Mouse (Mus musculus): ENCODE data around the gene Syne4. TPM values are rescaled to one million over a fixed set of nuclear protein-coding genes. Genes with fewer than 3 reads are reported as not detected.

Gene Syne4
- polyA plus RNA-seq, 1 experiment from 2014 or later = 16.6 TPM

GRCm38 (mm10) chr7:30286701-30287410 lies 27.8 kb upstream of the Syne4 start:
- ATAC-seq (replicated peaks) = no peak
- H3K4me2 ChIP-seq = no peak overlapping the region

DNA sequence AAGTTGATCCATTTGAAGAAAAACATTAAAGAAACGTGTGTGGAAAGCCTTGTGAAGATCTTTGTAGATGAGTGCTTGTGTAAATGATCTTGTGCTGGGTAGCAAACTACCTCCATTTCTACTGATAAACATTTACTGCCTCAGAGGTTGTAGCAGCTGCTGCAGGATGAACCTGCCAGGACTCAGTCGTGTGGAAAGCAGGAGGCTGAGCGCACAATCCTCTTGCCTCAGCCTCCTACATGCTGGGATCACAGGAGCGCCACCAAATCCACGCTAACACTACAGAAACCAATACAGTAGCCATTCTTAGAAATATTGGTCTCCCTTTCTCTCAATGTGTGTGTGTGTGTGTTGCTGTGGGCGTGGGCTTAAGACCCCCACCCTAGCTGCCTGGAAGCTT lies 26.6 kb upstream of the Syne4 start:
- no peak overlapping the region for H3K4me2 ChIP-seq
- no peak overlapping the region for H3K9ac ChIP-seq
- peaks cover 16% of the 10 kb centered on the region for H3K4me1 ChIP-seq
- no peak overlapping the region for H3K4me3 ChIP-seq
- WGBS = 62% methylated on average over 6 of the region's 6 CpGs
- ATAC-seq (replicated peaks) = no peak
- no peaks in the 10 kb centered on the region for H3K36me3 ChIP-seq (replicated peaks)
- H3K27me3 ChIP-seq (replicated peaks) = no peaks in the 10 kb centered on the region
- H3K27ac ChIP-seq = no peak overlapping the region
- H3K9me3 ChIP-seq = no peaks in the 10 kb centered on the region

More at GRCm38 (mm10) chr7:30286701-30287410, 27.8 kb upstream of the Syne4 start:
- Histone ChIP-seq H3K27ac (no peak overlapping the region), H3K4me1 (peaks cover 6% of the 10 kb centered on the region; the same call in 1 of the 2 replicates), H3K4me3 (no peak overlapping the region), H3K9me3 (no peaks in the 10 kb centered on the region), H3K36me3 (replicated peaks) (no peaks in the 10 kb centered on the region), H3K9ac (no peak overlapping the region), H3K27me3 (replicated peaks) (no peaks in the 10 kb centered on the region)
- WGBS = 60% methylated on average over 8 of the region's 8 CpGs

DNA sequence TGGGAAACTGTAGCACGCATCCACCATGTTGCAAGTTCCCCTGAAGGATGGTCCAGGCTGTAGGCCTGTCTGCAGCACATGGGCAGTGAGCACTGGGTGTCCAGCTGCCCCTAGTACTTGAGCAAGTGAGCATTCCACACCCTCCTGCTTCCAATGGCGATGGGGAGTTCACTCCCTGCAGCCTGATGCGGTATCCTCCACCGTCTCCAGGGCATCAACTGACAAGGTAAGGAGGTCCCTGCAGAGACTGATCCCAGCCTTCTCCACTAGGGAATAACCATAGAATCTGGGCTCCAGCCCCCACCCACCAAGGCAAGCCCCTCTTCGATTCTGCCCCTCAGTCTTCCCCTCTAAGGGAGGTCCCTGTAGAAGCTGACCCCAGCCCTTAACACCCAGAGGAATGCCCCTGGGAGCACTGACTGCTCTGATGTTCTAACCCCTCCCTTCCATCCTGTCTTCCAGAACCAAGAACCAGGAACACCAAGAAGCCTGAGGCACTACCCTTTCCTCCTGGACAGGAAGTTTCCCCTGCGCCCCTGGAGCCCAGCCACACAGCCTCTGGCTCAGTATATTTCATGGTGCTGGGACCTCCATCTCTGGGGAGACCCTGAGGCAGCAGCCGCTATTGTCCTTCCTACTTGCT lies 25.4 kb upstream of the Syne4 start:
- no peak overlapping the region for H3K4me3 ChIP-seq
- no peaks in the 10 kb centered on the region for H3K9me3 ChIP-seq
- 71% methylated on average over 7 of the region's 7 CpGs for WGBS
- no peaks in the 10 kb centered on the region for H3K27me3 ChIP-seq (replicated peaks)
- no peak overlapping the region for H3K9ac ChIP-seq
- no peak overlapping the region for H3K4me2 ChIP-seq
- H3K4me1 ChIP-seq = peaks cover 26% of the 10 kb centered on the region
- H3K27ac ChIP-seq = no peak overlapping the region
- no peak for ATAC-seq (replicated peaks)
- H3K36me3 ChIP-seq (replicated peaks) = no peaks in the 10 kb centered on the region

DNA sequence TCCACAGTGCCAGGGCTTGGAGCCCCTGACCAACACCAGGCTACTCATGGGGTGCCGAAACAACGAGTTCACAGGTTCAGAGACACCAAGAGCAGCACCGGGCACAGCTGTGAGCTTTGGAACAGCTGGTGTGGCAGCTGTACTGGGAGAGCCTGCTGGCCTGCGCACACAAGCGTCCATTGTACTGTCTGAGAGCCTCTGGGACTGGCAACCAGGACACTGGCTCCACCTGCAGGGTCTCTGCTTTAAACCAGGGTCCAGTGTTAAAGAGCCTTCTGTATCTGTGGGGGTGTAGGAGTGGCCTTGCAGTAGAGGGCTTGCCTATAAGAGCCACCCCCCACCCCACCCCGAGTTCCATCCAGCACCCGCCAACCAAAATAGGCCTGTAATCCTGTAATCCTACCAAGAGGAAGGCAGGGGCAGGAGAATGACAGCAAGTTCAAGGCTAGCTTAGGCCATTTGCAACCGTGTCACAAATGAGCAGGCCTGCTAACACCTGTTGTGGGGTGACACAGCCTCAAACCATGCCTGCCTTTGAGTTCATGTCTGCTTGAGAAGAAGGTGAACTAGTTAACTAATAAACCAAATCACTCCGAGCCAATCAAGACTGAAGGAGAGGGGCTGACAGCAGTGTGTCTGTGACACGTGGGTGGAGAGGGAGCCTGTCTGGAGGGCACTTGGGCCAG lies 24.8 kb upstream of the Syne4 start:
- Histone ChIP-seq H3K36me3 (replicated peaks) (peaks cover under 1% of the 10 kb centered on the region; the same call in 1 of the 2 replicates), H3K4me1 (peaks cover 32% of the 10 kb centered on the region), H3K9ac (no peak overlapping the region), H3K4me2 (no peak overlapping the region), H3K27ac (no peak overlapping the region), H3K4me3 (no peak overlapping the region), H3K9me3 (no peaks in the 10 kb centered on the region), H3K27me3 (replicated peaks) (no peaks in the 10 kb centered on the region)
- ATAC-seq (replicated peaks) = no peak
- WGBS = 49% methylated on average over 10 of the region's 10 CpGs

DNA sequence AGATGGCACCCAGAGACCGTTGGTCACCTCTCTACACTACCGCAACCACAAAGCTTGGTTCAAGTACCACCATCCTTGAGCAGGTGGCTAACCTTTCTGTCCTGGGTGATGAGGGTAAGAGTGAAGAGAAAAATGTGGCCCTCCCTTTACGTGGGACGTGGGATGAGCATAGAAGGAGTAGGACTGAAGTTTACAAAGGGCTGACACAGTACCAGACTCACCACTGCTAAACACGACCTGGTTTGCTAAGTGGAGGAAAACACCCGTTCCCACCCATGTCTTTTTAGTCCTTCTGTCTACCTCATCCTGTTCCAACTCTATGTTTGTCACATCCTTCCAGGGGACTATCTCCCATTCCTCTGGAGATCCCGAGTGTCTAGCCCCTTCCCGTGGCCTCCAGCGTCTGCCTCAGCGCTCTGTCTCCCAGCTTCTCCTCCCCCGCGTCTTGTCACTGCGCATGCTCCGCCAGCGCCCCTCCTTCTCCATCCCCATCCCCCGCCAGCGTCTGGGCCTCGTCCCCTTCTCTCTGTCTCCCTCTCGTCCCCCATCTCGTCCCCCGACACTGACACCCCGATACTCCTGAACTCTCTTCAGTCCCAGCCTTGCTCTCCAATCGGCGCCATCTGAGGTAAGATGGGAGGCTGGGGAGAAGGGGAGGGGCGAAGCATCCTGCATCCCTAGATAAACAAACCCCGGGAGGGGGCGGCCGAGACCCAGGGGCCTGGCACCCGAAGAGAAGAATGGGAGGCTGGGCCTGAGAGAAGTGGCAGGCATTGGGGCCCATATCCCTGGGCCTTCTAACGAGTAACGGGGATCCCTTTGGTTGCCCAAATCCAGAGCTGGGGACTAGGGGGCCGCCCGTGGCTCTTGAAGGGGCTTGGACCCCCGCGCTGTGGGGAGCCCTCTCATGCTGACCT lies 23.1 kb upstream of the Syne4 start, which contains the start of gene Clip3:
Gene Clip3 (plus strand): TSS at position 514 of the 917 bp plus-strand sequence.
- peak within 1 kb of the TSS; percentile 85 for H3K27ac ChIP-seq
- H3K4me2 ChIP-seq = peak within 1 kb of the TSS; percentile 81
- WGBS = 6% methylated on average over 35 of the region's 35 CpGs
- H3K27me3 ChIP-seq (replicated peaks) = no peaks in the 10 kb centered on the region
- H3K4me3 ChIP-seq = peak within 1 kb of the TSS; percentile 74
- no peaks in the 10 kb centered on the region for H3K9me3 ChIP-seq
- peaks cover 10% of the 10 kb centered on the region for H3K36me3 ChIP-seq (replicated peaks)
- H3K9ac ChIP-seq = peak within 1 kb of the TSS; percentile 97
- ATAC-seq (replicated peaks) = peak; percentile 77
- H3K4me1 ChIP-seq = peaks cover 38% of the 10 kb centered on the region

DNA sequence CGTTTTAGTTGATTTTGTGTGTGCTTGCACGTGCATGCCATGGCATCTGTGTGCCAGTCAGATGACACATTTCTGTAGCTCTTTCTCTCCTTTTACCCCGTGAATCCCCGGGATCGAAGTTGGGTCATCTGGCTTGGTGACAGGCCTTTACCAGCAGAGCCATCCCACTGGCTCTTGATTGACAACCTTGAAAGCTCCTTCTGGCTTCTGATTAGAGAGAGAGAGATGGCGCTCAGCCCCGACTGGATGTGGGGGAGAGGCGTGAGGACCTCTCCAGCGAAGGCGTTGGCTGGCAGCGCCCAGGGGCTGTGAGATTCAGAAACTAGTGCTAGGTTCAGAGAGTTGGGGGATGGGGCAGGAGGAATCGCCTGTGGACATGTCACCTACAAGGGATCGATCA lies 20.8 kb upstream of the Syne4 start:
- Histone ChIP-seq H3K27ac (no peak overlapping the region), H3K9me3 (no peaks in the 10 kb centered on the region), H3K4me2 (0 out of 2 replicates have a peak overlapping the region, but pooled peaks have one; percentile 8), H3K9ac (0 out of 2 replicates have a peak overlapping the region, but pooled peaks have one; percentile 1), H3K36me3 (replicated peaks) (peaks cover 31% of the 10 kb centered on the region), H3K27me3 (replicated peaks) (no peaks in the 10 kb centered on the region), H3K4me3 (no peak overlapping the region), H3K4me1 (peaks cover 38% of the 10 kb centered on the region)
- no peak for ATAC-seq (replicated peaks)
- 72% methylated on average over 13 of the region's 13 CpGs for WGBS

- Histone ChIP-seq H3K9me3 (no peaks in the 10 kb centered on the region), H3K4me1 (peaks cover 38% of the 10 kb centered on the region), H3K36me3 (replicated peaks) (peaks cover 36% of the 10 kb centered on the region), H3K4me2 (no peak overlapping the region), H3K27ac (no peak overlapping the region), H3K4me3 (no peak overlapping the region), H3K9ac (no peak overlapping the region), H3K27me3 (replicated peaks) (no peaks in the 10 kb centered on the region)
- WGBS = 92% methylated on average over 5 of the region's 5 CpGs
- ATAC-seq (replicated peaks) = no peak
Measured at GRCm38 (mm10) chr7:30294296-30294695, 20.3 kb upstream of the Syne4 start.

GRCm38 (mm10) chr7:30295103-30295502 lies 19.5 kb upstream of the Syne4 start:
- WGBS = 72% methylated on average over 10 of the region's 10 CpGs
- Histone ChIP-seq H3K36me3 (replicated peaks) (peaks cover 40% of the 10 kb centered on the region), H3K27ac (no peak overlapping the region)

GRCm38 (mm10) chr7:30296816-30297215 lies 17.8 kb upstream of the Syne4 start:
- Histone ChIP-seq H3K27ac (no peak overlapping the region), H3K4me3 (no peak overlapping the region), H3K4me2 (no peak overlapping the region), H3K36me3 (replicated peaks) (peaks cover 53% of the 10 kb centered on the region), H3K4me1 (peaks cover 32% of the 10 kb centered on the region), H3K27me3 (replicated peaks) (no peaks in the 10 kb centered on the region), H3K9ac (no peak overlapping the region), H3K9me3 (no peaks in the 10 kb centered on the region)
- WGBS = 92% methylated on average over 15 of the region's 15 CpGs
- no peak for ATAC-seq (replicated peaks)

More at GRCm38 (mm10) chr7:30295103-30295502, 19.5 kb upstream of the Syne4 start:
- Histone ChIP-seq H3K4me3 (no peak overlapping the region), H3K9me3 (no peaks in the 10 kb centered on the region), H3K27me3 (replicated peaks) (no peaks in the 10 kb centered on the region), H3K9ac (no peak overlapping the region), H3K4me1 (peaks cover 38% of the 10 kb centered on the region), H3K4me2 (no peak overlapping the region)
- no peak for ATAC-seq (replicated peaks)

- ATAC-seq (replicated peaks) = no peak
- peaks cover 58% of the 10 kb centered on the region for H3K36me3 ChIP-seq (replicated peaks)
Measured at GRCm38 (mm10) chr7:30297266-30297665, 17.3 kb upstream of the Syne4 start.

GRCm38 (mm10) chr7:30300914-30301313 lies 13.7 kb upstream of the Syne4 start:
- H3K9ac ChIP-seq = no peak overlapping the region
- 53% methylated on average over 3 of the region's 3 CpGs for WGBS
- H3K9me3 ChIP-seq = no peaks in the 10 kb centered on the region
- peaks cover 75% of the 10 kb centered on the region for H3K36me3 ChIP-seq (replicated peaks)
- ATAC-seq (replicated peaks) = no peak
- H3K4me3 ChIP-seq = no peak overlapping the region
- H3K4me1 ChIP-seq = no peaks in the 10 kb centered on the region
- H3K4me2 ChIP-seq = no peak overlapping the region
- H3K27me3 ChIP-seq (replicated peaks) = no peaks in the 10 kb centered on the region
- no peak overlapping the region for H3K27ac ChIP-seq

More at GRCm38 (mm10) chr7:30297266-30297665, 17.3 kb upstream of the Syne4 start:
- Histone ChIP-seq H3K9me3 (no peaks in the 10 kb centered on the region), H3K9ac (no peak overlapping the region), H3K4me1 (peaks cover 29% of the 10 kb centered on the region), H3K4me2 (no peak overlapping the region), H3K27ac (no peak overlapping the region), H3K27me3 (replicated peaks) (no peaks in the 10 kb centered on the region), H3K4me3 (no peak overlapping the region)
- 88% methylated on average over 16 of the region's 16 CpGs for WGBS

All from midbrain, embryonic 15.5 days (tissue).